Mouse (Mus musculus) myocyte (in vitro differentiated cells): ENCODE data around the gene Ppard.

Source experiments
- MAX ChIP-seq: IDR thresholded peaks from one replicate; pipeline ENCODE4 v1.6.1; 2011; ENCODE audit warnings: low read depth, mild to moderate bottlenecking, control low read depth
- POLR2A ChIP-seq: IDR thresholded peaks from one replicate; pipeline ENCODE4 v1.6.1; 2011; ENCODE audit warnings: low read depth, mild to moderate bottlenecking, control low read depth, moderate library complexity; ENCODE audit not compliant: insufficient read length

- no peak for TF ChIP-seq MAX
- TF ChIP-seq POLR2A, result no peak
Observed at GRCm38 (mm10) chr17:28278156-28278555, 45.7 kb downstream of the Ppard start.
